Mouse (Mus musculus) 3134 (cell line): ENCODE measurements at regions not wholly inside any gene's neighbourhood (a gene's known extent, or its start where the extent isn't known, plus 50 kb on each side); places are given as distances from the start of the nearest gene placed in this dataset.
"Not testable (repeated sequence)": the region's sequence is repeated elsewhere in the genome, so short reads cannot be mapped to it uniquely, and the experiment has no call there.

Source experiments
- DNase-seq: peaks from one replicate; pipeline ENCODE4 v3.0.0-alpha.2; 2011; ENCODE audit warnings: low spot score; ENCODE audit not compliant: insufficient read length; ENCODE audit errors: extremely low read depth

DNA sequence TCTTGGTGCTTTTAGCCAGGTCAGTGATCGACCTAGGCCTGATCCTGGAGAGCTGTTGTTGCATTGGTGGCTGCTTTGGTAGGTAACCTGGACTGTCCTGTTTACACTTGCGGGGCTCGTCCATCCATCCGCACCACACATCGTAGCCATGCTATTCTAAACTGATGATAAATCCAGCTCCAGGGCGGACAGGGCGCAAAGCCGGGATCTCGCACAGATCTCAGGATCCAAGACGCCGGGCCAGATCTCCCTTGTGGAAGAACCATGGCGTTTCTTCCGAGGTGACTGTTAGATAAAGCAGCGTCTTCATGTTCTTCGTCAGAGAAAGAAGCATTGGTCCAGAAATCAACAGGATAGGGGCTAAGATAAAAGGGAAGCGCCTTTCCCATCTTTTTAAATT is 115.6 kb downstream of the Sec16b start:
- DNase-seq: not testable (repeated sequence)

DNA sequence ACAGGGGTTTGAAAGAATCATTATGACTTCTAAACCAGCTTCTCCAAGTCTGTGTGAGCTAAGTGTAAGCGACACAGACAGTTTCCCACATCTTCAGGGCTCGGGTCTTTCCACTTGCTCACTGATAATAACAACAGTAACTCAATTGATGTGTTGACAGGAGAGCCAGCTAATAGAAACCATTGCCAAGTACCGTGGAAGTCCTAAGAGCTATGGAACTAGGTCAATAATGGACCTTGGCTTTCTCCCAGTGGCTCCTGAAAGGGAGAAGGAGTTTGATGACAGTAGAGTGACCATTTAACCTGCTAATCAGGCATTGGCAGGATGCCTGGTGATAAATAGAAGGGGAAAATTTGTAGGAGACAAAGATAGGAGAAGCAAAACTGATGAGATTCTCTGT is 126.1 kb downstream of the Sec16b start:
- DNase-seq: no peak

DNA sequence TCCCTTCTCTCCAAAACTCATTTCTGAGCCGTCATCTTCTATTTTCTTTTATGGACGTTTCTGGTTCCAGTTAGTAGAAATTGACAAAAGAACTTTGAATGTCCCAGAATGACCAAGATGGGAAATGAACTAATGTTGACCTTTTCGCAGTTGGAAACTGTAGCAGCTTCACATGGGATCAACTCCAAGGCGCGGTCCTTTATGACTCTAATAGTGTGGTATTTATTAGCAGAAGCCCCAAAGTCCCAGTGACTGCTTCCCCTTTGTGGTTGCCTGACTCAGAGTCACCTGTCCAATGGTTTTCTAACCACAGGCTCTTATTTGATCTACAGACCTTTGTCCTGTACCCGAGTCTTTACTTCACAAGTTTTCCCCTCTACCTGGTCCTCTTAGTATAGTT is 126.9 kb downstream of the Sec16b start:
- DNase-seq: peak; percentile 46

DNA sequence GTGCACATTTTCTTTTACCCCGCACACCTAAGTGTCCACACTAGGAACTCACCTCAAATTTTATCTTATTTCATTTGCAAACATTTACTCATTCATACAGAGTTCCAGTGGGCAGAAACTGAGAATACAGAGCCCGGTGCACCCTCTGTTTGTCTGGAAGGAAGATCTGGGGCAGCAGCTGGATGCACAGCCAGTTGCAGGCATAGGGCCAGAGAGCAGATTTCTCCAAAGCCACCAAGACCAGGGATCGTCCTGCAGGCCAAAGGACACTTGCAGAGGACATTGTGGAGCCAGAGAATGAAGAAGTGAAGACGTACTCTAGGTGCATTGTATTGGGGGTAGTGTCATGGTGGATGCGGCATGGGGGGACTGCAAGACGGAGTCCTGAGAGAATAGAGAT is 129.2 kb downstream of the Sec16b start:
- DNase-seq: no peak

DNA sequence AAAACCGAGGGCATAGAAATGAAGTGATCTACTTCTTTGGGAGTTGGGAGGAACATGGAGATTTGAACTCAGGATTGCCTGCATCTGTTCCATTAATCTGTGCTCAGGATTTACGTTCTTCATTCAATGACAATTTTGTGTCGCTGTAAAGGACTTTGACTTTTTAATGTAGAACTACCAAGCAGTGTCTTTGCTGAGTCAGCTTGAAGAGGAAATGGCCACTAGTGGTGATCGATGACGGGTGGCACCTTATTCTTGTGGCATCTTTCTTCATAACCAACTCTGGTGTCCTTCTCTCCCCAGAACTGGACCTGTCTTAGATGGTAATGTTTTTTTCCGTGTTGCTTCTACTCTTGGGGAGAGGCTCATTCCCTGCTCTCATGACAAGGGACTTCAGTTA is 137.0 kb downstream of the Sec16b start:
- no peak for DNase-seq

DNA sequence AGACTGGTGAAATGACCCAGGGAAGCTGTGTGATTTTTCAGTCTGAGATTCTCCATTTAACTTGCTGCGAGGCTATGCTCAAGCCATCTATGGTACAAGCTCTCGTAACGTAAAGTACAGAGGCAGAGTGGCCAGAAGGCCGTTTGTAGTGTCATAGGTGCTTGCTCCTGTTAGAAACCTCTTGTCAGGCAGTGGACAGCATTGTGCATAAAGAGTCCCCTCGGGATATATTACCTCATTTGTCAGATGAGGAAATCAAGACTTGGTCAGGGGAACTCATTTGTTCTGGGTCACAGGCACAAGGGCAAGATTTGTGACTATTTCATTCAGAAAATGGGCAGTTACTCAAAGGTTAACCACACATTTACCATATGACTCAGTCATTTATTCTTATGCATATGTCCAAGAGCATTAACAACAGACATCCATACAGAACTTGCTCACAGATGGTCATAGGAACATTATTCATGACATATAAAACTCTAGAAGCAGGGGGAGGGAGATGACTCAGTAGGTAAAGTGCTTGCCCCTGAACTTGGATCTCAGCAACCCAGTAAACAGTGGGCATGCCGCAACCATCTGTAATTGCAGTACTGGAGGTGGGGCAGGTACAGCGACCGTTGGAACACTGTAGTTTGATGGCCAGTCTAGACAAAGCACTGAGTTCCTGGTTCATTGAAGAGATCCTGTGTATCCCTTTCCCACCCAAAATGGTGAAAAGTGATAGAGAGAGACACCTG is 139.3 kb downstream of the Sec16b start:
- DNase-seq: peak; percentile 29

DNA sequence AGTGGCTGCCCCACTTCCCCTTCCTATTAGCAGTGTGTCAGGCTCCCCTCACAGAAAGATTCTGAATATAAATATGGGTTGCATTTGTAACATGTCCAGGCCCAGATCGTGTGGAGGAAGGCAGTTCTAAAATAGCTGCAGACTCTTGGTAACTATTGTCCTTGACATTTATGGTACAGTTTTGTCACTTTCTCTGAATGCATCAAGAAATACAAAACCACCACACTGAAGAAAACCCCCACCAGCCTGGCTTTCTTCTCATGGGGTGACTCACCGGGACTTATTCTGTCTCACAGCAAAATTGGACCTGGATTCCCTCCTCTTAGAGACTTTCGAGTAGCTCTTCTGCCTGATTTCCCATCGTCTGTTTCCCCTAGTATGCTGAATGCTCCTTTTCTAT is 148.9 kb downstream of the Sec16b start:
- no peak for DNase-seq

DNA sequence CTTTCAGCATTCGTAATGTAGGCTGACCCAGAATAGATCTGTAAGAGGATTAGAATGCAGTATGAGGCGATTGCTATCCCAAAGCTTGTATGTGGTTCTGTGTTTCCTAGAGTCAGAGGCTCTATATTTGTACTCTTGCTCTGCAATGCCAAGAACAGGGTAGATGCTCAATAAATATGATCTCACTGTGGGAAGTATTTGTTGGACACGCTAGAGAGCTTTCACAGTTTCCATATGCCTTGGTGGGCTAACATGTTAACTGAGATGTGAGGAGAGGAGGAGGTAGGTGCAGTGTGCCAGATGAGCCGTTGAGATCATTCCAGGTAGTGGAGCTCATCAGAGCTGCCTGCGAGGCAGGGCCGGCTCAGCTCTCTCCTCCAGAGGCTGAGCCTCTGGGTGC is 163.1 kb downstream of the Sec16b start:
- no peak for DNase-seq

DNA sequence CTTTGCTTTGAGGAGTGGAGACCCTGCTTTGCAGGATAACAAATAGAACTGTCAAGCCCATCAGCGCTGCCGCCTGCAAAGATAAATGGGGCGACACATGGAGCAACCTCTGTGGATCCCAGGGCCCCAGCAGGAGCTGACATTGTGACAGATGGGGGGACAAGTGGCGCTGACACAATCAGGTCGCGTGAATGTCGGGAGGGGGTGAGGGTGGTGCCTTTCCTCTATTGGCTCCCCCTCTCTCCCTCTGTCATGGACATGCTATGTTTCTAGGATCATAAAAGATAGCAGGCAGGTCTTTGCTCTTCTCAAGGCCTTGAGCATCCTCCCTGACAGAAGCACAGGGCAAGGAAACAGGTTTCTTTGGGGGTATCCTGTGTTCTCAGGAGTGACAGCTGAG is 177.8 kb downstream of the Sec16b start:
- no peak for DNase-seq

DNA sequence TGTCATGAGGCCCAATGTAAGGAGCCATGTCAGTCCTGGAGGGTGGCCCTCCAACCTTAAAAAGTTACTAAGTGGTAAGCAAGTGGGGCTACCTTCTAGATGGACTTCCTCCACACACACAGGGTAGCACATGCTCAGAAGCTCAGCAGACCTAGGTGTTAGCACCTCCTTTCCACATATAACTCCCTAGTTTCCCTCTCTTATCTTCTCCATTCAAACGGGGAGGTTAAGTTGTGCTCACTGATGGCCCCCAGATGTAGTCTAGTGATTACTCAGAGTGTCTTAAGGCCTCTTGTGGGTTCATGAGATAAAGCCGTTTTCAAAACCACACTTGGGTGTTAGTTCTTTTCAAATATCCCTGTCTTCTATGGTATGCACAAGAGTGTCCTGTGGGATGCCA is 188.7 kb downstream of the Sec16b start:
- no peak for DNase-seq

DNA sequence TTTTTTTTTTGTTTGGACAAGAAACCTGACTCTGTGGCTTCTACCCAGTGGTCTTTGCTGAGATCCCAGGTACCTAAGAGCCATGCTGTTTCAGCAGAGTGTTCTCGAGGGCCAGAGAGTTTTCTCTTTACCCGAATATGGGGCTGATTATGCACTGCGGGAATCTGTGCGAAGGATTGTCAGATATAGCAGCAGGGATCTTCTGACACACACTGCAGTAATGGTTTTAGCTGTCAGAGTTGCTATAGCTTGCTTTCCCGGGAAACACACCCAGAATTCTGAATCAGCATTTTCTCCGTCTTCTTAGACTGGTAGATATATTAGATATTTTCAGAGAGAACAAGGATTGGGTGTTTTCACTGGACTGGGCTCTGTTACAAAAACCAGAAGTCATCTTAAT is 197.1 kb downstream of the Sec16b start:
- no peak for DNase-seq

DNA sequence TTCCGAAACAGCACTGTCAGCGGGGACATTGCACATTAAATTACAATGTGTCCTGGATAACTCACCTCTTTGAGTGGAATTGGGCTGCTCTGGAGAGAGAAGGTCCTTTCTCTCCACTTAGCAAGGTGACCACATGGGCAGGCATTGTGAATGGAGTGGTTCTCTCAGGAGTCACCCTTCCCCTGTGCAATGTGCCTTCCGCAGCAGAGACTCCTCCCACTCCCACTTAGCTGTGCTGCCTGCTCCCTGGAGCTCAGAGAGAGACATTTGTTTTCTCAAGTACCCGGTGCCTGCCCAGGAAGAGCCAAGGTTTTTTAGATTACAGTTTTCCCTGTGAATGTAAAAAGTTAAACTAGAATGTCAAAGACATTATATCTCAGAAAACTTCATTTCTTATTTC is 198.8 kb downstream of the Sec16b start:
- DNase-seq: no peak

DNA sequence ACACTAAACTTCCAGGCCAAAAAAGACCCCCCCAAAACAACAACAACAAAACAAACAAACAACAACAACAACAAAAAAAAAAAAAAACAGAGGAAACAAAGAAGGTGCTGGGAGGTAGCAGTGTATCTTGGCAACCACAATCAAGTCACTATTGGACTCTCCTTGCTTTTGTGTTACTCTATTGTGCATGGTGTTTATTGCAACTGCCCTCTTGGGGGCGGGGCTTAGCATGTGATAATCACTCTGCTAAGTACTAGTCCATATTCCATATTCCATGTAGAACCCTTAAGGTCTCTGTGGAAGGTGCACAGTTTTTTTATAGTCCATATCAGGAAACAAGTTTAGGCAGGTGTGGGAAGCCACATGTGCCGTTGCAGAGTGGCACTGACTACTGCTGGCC is 200.7 kb downstream of the Sec16b start:
- no peak for DNase-seq

DNA sequence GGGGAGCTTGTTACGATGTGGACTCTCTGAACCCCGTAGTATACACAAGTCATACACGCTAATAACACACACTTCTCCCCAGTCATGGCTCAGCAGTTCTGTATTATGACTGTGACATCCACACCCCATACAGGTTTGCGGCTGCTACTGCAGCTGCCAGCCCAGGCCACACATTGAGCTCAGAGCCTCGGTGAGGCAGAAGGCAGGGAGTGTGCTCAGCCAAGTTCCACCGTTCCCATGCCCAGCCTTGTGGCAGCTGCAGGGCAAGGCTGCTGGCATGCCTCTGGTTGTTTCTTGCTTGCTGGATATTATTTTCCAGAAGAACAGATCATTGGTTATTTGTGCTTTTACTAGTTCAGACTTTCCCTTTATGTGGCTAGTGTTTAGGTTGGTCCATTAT is 202.6 kb downstream of the Sec16b start:
- DNase-seq: peak; percentile 31

DNA sequence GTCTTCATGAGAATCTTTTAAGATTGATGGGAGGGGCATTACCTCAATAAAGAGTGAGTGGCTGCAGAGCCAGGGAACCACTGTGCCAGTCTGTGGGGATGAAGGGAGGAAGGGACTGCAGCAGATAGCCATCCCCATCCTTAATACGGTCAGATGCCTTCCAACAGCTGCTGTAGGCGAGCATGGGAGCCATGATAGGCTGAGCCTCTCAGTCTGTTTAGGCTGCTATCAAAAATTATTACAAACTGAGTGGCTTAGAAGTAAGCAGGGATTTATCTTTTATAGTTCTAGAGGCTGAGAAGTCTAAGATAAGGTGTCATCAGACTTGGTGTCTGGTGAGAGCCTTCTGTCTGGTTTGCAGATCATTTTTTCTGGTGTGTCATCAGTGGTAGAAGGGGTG is 204.3 kb downstream of the Sec16b start:
- no peak for DNase-seq

DNA sequence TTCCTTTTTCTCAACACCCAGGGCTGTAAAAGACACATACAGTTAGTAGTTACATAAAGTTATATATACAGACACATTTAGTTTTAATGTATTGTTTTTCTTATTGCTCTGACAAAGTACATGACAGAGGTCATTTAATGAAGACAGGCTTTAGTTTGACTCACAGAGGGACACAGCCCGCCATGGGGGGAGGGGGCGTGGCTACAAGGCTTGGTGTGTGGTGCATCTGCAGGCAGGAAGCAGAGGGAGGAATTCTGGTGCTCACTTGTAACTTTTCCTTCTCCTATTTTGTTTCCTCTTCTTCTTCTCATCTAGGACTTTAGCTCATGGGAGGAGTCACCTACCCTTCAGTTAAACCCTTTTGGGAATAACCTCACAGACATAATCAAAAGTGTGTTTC is 206.0 kb downstream of the Sec16b start:
- DNase-seq: no peak

DNA sequence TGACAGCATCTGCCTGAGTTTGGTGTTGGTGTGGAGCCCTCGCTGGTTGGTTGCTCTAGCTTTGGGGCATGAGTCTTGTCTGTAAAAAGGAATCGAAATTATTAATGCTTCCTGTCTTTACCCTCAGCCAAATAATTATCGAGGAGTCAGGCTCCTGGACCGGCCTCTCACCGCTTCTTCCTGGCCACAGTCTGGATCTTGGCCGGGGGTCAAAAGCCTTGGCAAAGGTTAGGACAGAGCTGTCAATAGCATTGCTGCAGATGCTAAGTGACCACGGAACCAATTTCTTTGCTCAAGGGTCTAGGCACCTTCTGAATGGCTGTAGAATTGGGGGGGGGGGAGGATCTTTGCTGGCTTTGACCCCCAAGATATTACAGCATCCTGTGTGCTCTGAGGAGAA is 207.3 kb downstream of the Sec16b start:
- DNase-seq: no peak

DNA sequence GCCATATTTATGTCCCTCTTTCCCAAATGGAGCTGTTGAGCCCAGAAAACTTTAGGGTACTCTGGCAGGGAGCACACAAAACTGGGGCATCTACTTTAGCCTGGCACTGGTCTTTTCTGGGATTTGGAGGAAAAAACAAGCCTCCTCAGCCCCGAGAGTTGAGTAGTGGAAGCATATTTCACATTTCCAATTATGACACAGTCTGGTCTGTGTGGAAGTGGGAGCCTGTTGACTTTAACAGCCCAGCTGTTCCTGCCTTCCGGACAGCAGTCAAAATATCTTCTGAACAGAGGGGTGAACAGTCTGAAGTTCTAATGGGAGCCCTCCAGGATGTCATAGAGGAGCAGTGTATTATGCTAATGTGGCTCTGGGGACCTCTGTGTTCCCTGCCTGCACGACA is 209.1 kb downstream of the Sec16b start:
- DNase-seq: no peak

DNA sequence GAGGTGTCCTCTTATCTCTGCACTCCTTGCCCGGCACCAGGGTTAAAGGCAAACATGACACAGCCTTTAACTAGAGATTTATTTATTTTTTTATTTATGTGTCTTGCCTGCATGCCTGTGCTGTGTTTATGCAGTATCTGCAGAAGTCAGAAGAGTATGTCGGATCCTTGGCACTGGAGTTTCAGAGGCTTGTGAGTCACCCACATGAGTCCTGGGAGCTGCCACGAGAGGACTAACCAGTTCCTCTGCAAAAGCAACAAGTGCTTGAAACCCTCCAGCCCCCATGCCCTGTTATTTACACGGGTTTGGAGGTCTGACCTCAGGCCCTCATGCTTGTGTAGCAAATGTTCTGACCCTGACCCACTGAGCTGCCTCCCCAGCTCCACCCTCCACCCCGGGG is 210.6 kb downstream of the Sec16b start:
- DNase-seq: peak; percentile 52

DNA sequence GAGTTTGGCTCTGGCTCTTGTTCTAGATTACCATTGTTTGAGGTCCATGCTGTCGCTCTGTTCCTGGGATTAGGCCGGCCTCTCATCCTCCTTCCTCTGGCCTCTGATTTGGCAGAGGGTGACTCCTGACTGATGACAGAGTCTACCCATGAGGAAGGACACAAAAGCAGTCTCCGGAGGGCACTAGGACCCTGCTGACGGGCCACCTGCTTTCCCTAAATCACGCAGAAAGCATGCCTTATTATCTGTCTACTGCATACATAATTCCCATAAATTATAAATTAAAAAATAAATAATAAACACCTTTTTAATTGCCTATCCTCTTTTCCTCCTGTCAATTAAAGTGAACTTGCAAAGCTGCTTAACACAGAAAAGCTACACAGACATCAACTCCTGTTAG is 215.4 kb downstream of the Sec16b start:
- DNase-seq: no peak

DNA sequence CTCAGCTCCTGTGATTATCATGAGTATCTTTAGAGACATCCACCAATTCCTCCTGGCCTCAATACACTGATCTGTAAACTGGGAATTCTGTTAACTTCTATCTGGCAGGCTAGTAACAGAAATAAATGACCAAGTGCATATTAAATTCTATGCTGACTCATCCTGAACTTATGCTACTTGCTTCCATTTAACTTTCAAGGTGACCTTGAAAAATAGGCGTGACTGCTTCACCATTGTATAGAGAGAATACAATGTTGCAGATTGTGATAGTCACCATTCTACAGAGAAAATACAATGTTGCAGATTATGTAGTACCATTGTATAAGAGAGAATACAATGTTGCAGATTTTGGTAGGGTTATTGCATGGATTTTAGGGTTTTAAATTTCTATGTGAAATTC is 224.6 kb downstream of the Sec16b start:
- no peak for DNase-seq

DNA sequence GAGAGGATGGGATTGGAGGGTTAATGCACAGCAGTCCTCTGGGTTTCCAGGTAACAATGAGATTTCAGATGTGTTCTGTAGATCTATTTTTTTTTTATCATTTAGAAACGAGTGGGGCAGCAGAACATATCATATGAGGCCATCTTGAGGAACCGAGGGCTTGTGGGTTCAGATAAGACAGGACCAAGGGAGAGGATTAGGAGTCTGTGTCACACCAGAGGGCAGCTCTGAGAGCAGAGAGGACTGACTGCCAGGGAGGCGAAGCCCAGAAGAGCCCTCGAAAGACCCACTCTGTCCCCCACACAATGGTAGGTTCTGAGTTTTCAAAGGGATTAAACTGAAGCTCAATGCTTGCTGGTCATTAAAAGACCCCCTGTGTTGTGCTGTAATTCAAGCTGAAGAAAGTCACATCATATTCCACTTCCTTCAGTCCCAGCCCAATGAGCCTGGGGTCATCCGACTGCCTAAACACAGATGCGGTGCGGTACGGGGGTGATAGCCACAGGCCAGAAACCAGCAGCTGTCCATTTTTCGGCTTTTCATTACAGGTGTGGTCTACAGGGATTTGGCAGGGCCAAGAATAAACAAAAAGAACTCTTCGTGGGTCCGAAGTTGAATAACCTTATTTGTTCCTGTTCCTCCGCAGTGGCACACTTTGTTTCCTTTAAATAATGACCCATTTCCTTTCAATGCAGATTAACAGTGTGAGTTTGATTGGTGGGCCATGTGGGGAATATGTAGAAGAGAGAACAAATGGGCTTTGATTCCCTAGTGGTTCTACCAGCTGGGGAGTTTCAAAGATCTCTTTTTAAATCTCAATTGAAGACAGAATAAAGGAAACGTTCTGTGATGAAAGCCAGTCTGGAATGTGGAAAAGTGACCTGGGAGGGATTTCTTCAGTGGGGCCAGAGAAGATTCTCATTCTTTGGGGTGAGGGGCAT is 234.5 kb downstream of the Sec16b start:
- no peak for DNase-seq
